11 mouse cellular contexts compared by ENCODE assay signal in the genomic region with DNA sequence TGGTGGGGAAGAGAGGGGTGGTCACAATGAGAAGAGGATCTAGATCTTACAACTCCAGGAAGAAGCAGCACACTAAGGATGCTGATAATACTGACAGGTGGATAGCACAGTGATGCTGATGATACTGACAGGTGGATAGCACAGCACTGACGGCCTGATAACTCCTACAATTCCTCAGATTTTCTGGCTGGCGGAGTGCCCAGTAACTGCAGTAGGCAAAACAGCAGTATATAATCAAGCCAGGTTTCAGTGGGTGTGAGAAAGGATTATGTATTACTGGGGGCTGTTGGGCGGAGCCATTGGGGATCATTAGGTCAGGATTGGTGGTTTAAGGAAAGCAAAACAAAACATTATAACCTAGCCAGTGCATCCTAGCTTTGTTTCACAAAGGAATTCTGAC.
"Had no signal": no experiment of that assay in that cellular context is flagged by ENCODE, and none has a peak within 500 bp of the region (broad histone marks: within the 10 kb centered on the region; RNA-seq: fewer than 3 reads in every experiment).

No protein-coding gene starts in this region.

- H3K4me2 ChIP-seq: kidney, embryonic 15.5 days; limb, embryonic 13.5 days; midbrain, embryonic 12.5 days; neural tube, embryonic 13.5 days had no signal

- H3K4me3 ChIP-seq: kidney, embryonic 15.5 days; left cerebral cortex, adult 2 months; limb, embryonic 13.5 days; midbrain, embryonic 12.5 days; neural tube, embryonic 13.5 days had no signal

- H3K9me3 ChIP-seq: kidney, embryonic 15.5 days; limb, embryonic 13.5 days; midbrain, embryonic 12.5 days; neural tube, embryonic 13.5 days had no signal

- H3K36me3 ChIP-seq: kidney, embryonic 15.5 days; limb, embryonic 13.5 days; midbrain, embryonic 12.5 days; neural tube, embryonic 13.5 days had no signal

- DNase-seq: kidney, adult 2 months; kidney, postnatal 14 days; lung, adult 18-20 months; retina, postnatal 1 day; thymus, postnatal 4 days had no signal

- H3K27ac ChIP-seq: kidney, embryonic 15.5 days; left cerebral cortex, adult 2 months; limb, embryonic 13.5 days; liver, embryonic 14.5 days; midbrain, embryonic 12.5 days; neural tube, embryonic 13.5 days had no signal

- H3K9ac ChIP-seq: kidney, embryonic 15.5 days; limb, embryonic 13.5 days; liver, embryonic 14.5 days; midbrain, embryonic 12.5 days; neural tube, embryonic 13.5 days had no signal

- H3K4me1 ChIP-seq: kidney, embryonic 15.5 days; limb, embryonic 13.5 days; midbrain, embryonic 12.5 days; neural tube, embryonic 13.5 days had no signal
